11 mouse cellular contexts compared by ENCODE assay signal in genomic region chr13:43212338-43212737, GRCm38 (mm10). TPM values are rescaled to one million over a fixed set of nuclear protein-coding genes. Genes with fewer than 3 reads are reported as not detected.
A peak's percentile ranks its signal among the peaks of the same experiment; 100 is the strongest.
DNase-seq lines count a peak whose midpoint lies in the region; ATAC-seq and TF ChIP-seq lines count a peak whose summit lies in the region.
"Had no signal": no experiment of that assay in that cellular context is flagged by ENCODE, and none has a peak within 500 bp of the region (broad histone marks: within the 10 kb centered on the region; RNA-seq: fewer than 3 reads in every experiment).

No protein-coding gene starts in this region.

- no peak overlapping the region for H3K4me3 ChIP-seq in kidney, embryonic 16.5 days (ENCODE audit: low read length)
- peak overlapping the region; percentile 45; the same call in 1 of the 2 replicates for H3K4me3 ChIP-seq in G1E (ENCODE audit: low read depth, low read length)
- H3K4me3 ChIP-seq in thymus, adult 2 months (ENCODE audit: control insufficient read depth, insufficient read depth, low read length) = no peak overlapping the region
- H3K4me3 ChIP-seq: hindbrain, embryonic 12.5 days had no signal

- peak; percentile 42 for DNase-seq in kidney, adult 18-20 months
- no peak for DNase-seq in G1E (ENCODE audit: low spot score)
- DNase-seq in gastrocnemius, adult 18-20 months (ENCODE audit: low spot score) = peak; percentile 38
- peak; percentile 28 for DNase-seq in large intestine, adult 2 months (ENCODE audit: low read depth, low spot score)
- DNase-seq in embryo, embryonic 9.5 days (ENCODE audit: extremely low spot score) = no peak
- DNase-seq in thymus, adult 2 months = no peak
- no peak for DNase-seq in retina, postnatal 1 day
- DNase-seq: thymus, postnatal 14 days had no signal

- no peak overlapping the region for H3K4me2 ChIP-seq in kidney, embryonic 16.5 days (replicated peaks; ENCODE audit: low read depth, low read length)
- H3K4me2 ChIP-seq: hindbrain, embryonic 12.5 days had no signal

- ATAC-seq in kidney, embryonic 16.5 days (ENCODE audit: low FRiP score, low TSS enrichment) = no peak
- no peak for ATAC-seq in G1E (ENCODE audit: extremely low read depth, insufficient number of reproducible peaks, low FRiP score, poor library complexity, severe bottlenecking)

- H3K9ac ChIP-seq in kidney, embryonic 16.5 days (replicated peaks; ENCODE audit: low read length) = no peak overlapping the region
- H3K9ac ChIP-seq: hindbrain, embryonic 12.5 days had no signal

- no peaks in the 10 kb centered on the region for H3K27me3 ChIP-seq in kidney, embryonic 16.5 days (ENCODE audit: insufficient read depth, low read length)
- peaks cover 25% of the 10 kb centered on the region; the same call in 1 of the 2 replicates for H3K27me3 ChIP-seq in G1E (ENCODE audit: insufficient read depth, low read length)
- no peaks in the 10 kb centered on the region for H3K27me3 ChIP-seq in thymus, adult 2 months (ENCODE audit: control insufficient read depth, insufficient read depth, low read length)

- TF ChIP-seq CTCF in G1E (IDR thresholded peaks at IDR 0.05; ENCODE audit: low read depth, low read length) = no peak
- no peak for TF ChIP-seq CTCF in thymus, adult 2 months (IDR thresholded peaks at IDR 0.05; ENCODE audit: borderline replicate concordance, control insufficient read depth, extremely low read depth, insufficient read depth, low read length, poor library complexity)

- 48% methylated on average over 7 of the region's 7 CpGs for WGBS in kidney, embryonic 16.5 days
- WGBS in large intestine, adult 2 months = 25% methylated on average over 7 of the region's 7 CpGs
- 53% methylated on average over 7 of the region's 7 CpGs for WGBS in thymus, adult 2 months

- no peak for TF ChIP-seq POLR2A in thymus, adult 2 months (IDR thresholded peaks at IDR 0.05; ENCODE audit: control insufficient read depth, extremely low read depth, insufficient read depth, low read length, poor library complexity)

- H3K36me3 ChIP-seq in kidney, embryonic 16.5 days (ENCODE audit: insufficient read depth, low read length) = no peaks in the 10 kb centered on the region
- H3K36me3 ChIP-seq in G1E (replicated peaks) = no peaks in the 10 kb centered on the region
- no peaks in the 10 kb centered on the region for H3K36me3 ChIP-seq in thymus, adult 2 months (ENCODE audit: control insufficient read depth, insufficient read depth, low read length)
- H3K36me3 ChIP-seq: hindbrain, embryonic 12.5 days had no signal

- no peaks in the 10 kb centered on the region for H3K9me3 ChIP-seq in kidney, embryonic 16.5 days (ENCODE audit: low read length)
- no peaks in the 10 kb centered on the region for H3K9me3 ChIP-seq in G1E (replicated peaks)
- H3K9me3 ChIP-seq: hindbrain, embryonic 12.5 days had no signal

- H3K4me1 ChIP-seq in kidney, embryonic 16.5 days (ENCODE audit: insufficient read depth, low read length) = peaks cover 21% of the 10 kb centered on the region
- peaks cover 94% of the 10 kb centered on the region for H3K4me1 ChIP-seq in G1E (ENCODE audit: insufficient read depth, low read depth, low read length)
- H3K4me1 ChIP-seq in thymus, adult 2 months (replicated peaks; ENCODE audit: control insufficient read depth, insufficient read depth, low read length) = peaks cover 27% of the 10 kb centered on the region

- H3K27ac ChIP-seq in kidney, embryonic 16.5 days (ENCODE audit: low read length) = no peak overlapping the region
- H3K27ac ChIP-seq in thymus, adult 2 months (ENCODE audit: control insufficient read depth, insufficient read depth, low read length) = no peak overlapping the region
- H3K27ac ChIP-seq: hindbrain, embryonic 12.5 days; macrophage had no signal

RNA-seq across cellular contexts. Expression of gene Tbc1d7, which starts 41.0 kb away (rescaled TPM):
- 57.3 and 58.0 TPM in 2 replicates for polyA plus RNA-seq in kidney, embryonic 16.5 days (2015; fragmentation: Nextera tagmentation; extraction: Ambion mirVana)
- total RNA-seq in G1E (2014; fragmentation: Nextera tagmentation) (82.5 and 87.3 TPM in 2 replicates), G1E (2017) (9.4 and 18.2 TPM in 2 replicates)
- 10.9 and 11.6 TPM in 2 replicates for polyA plus RNA-seq in G1E (2012)
- 10 to 100 TPM; 23.4 to 26.3 TPM for total RNA-seq in gastrocnemius, adult 18-20 months (2021)
- 6.5 and 7.9 TPM in 2 replicates for polyA plus RNA-seq in large intestine, adult 2 months (2012; rRNA removed)
- 8.6 and 14.5 TPM in 2 replicates for polyA plus RNA-seq in thymus, adult 2 months (2012; rRNA removed)

Comparison
In these comparisons a context has a peak if more than half of its experiments do, and no peak if none do; other contexts are left out.
1. DNase-seq: peak in kidney, adult 18-20 months (single experiment), gastrocnemius, adult 18-20 months (single experiment) and large intestine, adult 2 months (single experiment); none in G1E (single experiment), embryo, embryonic 9.5 days (single experiment), thymus, adult 2 months (single experiment) and retina, postnatal 1 day (single experiment).